Mouse (Mus musculus) ES-E14 (cell line): ENCODE measurements at regions not wholly inside any gene's neighbourhood (a gene's known extent, or its start where the extent isn't known, plus 50 kb on each side); places are given as distances from the start of the nearest gene placed in this dataset.
A peak's percentile ranks its signal among the peaks of the same experiment; 100 is the strongest.

Experiments used
- DNase-seq: peaks from one replicate; pipeline ENCODE4 v3.0.0-alpha.2; 2013; ENCODE audit warnings: low read depth, low spot score
- H3K27ac ChIP-seq: 2 replicates; pipeline ENCODE4 v1.5.1; 2012; ENCODE audit warnings: low read depth, mild to moderate bottlenecking, low read length, moderate library complexity, mixed read lengths; ENCODE audit not compliant: poor library complexity, insufficient read depth, severe bottlenecking
- H3K36me3 ChIP-seq: 2 replicates; pipeline ENCODE4 v1.6.1; 2012; ENCODE audit warnings: mild to moderate bottlenecking, low read length, moderate library complexity, mixed read lengths; ENCODE audit not compliant: control insufficient read depth, poor library complexity, insufficient read depth, severe bottlenecking
- H3K4me1 ChIP-seq, 2 experiments: fragments of 150-350 bp in 1 of 2; sonication (generic) in 1 of 2; 2 replicates each; pipeline ENCODE4 v1.6.1; 2012; ENCODE audit warnings: low read length in 2 of 2, mild to moderate bottlenecking in 1 of 2, mixed read lengths in 1 of 2; ENCODE audit not compliant: control insufficient read depth in 2 of 2, insufficient read depth in 2 of 2, poor library complexity in 1 of 2
- H3K4me3 ChIP-seq, 2 experiments: fragments of 150-350 bp in 1 of 2; sonication (generic) in 1 of 2; 2 replicates each; pipeline ENCODE4 v1.5.1; 2012; ENCODE audit warnings: low read length in 2 of 2, low read depth in 1 of 2, mild to moderate bottlenecking in 1 of 2, mixed read lengths in 1 of 2; ENCODE audit not compliant: insufficient read depth in 1 of 2, poor library complexity in 1 of 2, severe bottlenecking in 1 of 2
- H3K9ac ChIP-seq: 2 replicates; pipeline ENCODE4 v1.6.1; 2012; ENCODE audit warnings: low read depth, mild to moderate bottlenecking, low read length, mixed read lengths; ENCODE audit not compliant: poor library complexity, insufficient read depth, severe bottlenecking
- H3K9me3 ChIP-seq: fragments of 150-350 bp; sonication (generic); 2 replicates; pipeline ENCODE4 v1.6.1; 2012; ENCODE audit warnings: low read depth, mild to moderate bottlenecking, low read length; ENCODE audit not compliant: control insufficient read depth, insufficient read depth
- CHD2 ChIP-seq: IDR thresholded peaks from 2 replicates; pipeline ENCODE4 v1.6.1; 2014; ENCODE audit warnings: mild to moderate bottlenecking, low read depth, low read length, inconsistent platforms
- HCFC1 ChIP-seq: IDR thresholded peaks from 2 replicates; pipeline ENCODE4 v1.6.1; 2012; ENCODE audit warnings: low read length, inconsistent platforms, borderline replicate concordance; ENCODE audit not compliant: insufficient read depth
- MAFK ChIP-seq: IDR thresholded peaks from 2 replicates; pipeline ENCODE4 v1.6.1; 2014; ENCODE audit warnings: mild to moderate bottlenecking, low read depth, low read length, inconsistent platforms; ENCODE audit not compliant: insufficient read depth
- ZC3H11A ChIP-seq: IDR thresholded peaks from 2 replicates; pipeline ENCODE4 v1.6.1; 2012; ENCODE audit warnings: low read depth, mild to moderate bottlenecking, inconsistent platforms, low read length, borderline replicate concordance
- ZNF384 ChIP-seq: IDR thresholded peaks from 2 replicates; pipeline ENCODE4 v1.6.1; 2012; ENCODE audit warnings: low read depth, low read length, inconsistent platforms
- in situ Hi-C, 2 experiments: fragments of 600-800 bp; cut with MboI; formaldehyde crosslinking; loops; one replicate each; pipeline ENCODE4 v1.15.1; 2025; ENCODE audit warnings: low sequenced_read_pairs in 2 of 2, inconsistent platforms in 1 of 2; ENCODE audit not compliant: unreplicated experiment in 2 of 2

DNA sequence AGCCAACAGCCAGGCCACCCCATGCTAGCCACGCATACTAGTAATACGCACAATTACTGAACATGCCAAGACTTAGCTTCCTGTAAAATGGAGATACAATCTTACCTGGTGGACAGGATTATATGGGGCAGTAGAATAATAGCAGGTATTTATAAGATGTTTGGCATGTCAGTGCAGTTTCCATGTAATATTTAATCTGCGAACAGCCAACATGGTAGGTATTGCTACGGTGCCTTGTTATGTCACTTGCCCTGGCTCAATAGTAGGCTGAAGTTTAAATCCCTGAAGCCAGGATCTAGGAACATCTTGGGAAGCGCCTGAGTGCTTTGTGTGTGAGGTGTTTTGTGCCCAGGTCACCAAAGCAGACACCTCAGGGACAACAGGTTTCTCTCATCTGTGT is 942.3 kb downstream of the 4930447A16Rik start:
- Histone ChIP-seq H3K4me1 (no peaks in the 10 kb centered on the region), H3K9ac (no peak overlapping the region), H3K36me3 (no peaks in the 10 kb centered on the region), H3K9me3 (no peaks in the 10 kb centered on the region), H3K4me3 (no peak overlapping the region), H3K27ac (no peak overlapping the region)
- TF ChIP-seq ZC3H11A (no peak), CHD2 (no peak), MAFK (no peak), HCFC1 (no peak), ZNF384 (no peak)
- DNase-seq: no peak
- in situ Hi-C loops: no loop called here

DNA sequence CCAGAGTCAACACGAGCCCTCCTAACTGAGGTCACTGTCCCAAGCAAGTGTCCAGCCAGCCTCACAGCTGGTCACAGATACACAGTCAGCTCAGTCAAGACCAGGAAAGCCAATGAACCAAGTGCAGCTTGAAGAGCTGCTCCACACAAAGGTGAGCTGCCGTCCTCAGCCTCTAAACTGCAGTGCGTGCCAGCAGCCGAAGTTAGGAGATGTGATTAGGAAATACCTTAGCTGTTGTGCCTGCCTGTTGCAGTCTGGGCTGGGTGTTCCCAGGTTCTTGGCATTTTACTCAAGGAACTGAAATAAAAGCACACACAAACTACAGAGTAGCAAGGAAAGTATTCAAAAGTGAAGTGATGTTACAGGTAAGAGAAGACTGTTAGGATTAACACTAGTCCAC is 942.9 kb downstream of the 4930447A16Rik start:
- no peaks in the 10 kb centered on the region for H3K36me3 ChIP-seq
- H3K9ac ChIP-seq: no peak overlapping the region
- no peak overlapping the region for H3K27ac ChIP-seq
- H3K9me3 ChIP-seq: no peaks in the 10 kb centered on the region
- TF ChIP-seq ZNF384 (no peak), CHD2 (no peak), MAFK (no peak), ZC3H11A (no peak), HCFC1 (no peak)
- no peak overlapping the region for H3K4me3 ChIP-seq
- no peaks in the 10 kb centered on the region for H3K4me1 ChIP-seq
- in situ Hi-C loops: no loop called here
- no peak for DNase-seq

GRCm38 (mm10) chr15:38371404-38372090 is 946.2 kb downstream of the 4930447A16Rik start:
- TF ChIP-seq HCFC1 (no peak), ZC3H11A (no peak), MAFK (no peak), ZNF384 (no peak), CHD2 (no peak)
- Histone ChIP-seq H3K36me3 (no peaks in the 10 kb centered on the region), H3K9ac (no peak overlapping the region), H3K9me3 (no peaks in the 10 kb centered on the region), H3K4me1 (peaks cover 1 to 7% of the 10 kb centered on the region in 2 experiments; a peak in 3 of 4 replicates), H3K4me3 (no peak overlapping the region), H3K27ac (no peak overlapping the region; the same call in 1 of the 2 replicates)
- in situ Hi-C loops: no loop called here
- DNase-seq: no peak

DNA sequence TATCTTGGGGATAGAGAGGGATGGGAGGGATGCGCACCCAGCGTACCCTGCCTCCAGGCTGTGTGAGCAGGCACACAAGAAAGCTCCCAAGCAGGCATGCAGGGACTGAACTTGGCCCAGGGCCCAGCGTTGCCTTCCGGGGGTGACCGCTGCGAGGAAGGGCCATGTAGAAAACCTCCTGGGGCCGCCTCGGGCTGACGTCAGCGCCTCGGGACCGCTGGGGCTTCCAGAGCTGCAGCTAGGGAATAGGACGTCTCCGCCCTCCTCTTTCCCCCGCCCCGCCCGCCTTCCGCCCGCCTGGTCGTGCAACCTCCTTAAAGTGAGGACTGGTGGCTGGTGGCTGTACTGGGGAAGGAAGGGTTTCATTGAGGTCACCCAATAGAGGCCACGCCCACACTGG is 948.4 kb downstream of the 4930447A16Rik start:
- Histone ChIP-seq H3K4me3 (peak overlapping the region; percentile 56 to 73), H3K9ac (peak overlapping the region; percentile 56), H3K36me3 (no peaks in the 10 kb centered on the region), H3K27ac (no peak overlapping the region), H3K4me1 (peaks cover 1 to 7% of the 10 kb centered on the region in 2 experiments; a peak in 3 of 4 replicates), H3K9me3 (no peaks in the 10 kb centered on the region)
- peak; percentile 85 for DNase-seq
- in situ Hi-C loops: no loop called here
- TF ChIP-seq HCFC1 (no peak), ZC3H11A (no peak), CHD2 (no peak), MAFK (no peak), ZNF384 (no peak)

DNA sequence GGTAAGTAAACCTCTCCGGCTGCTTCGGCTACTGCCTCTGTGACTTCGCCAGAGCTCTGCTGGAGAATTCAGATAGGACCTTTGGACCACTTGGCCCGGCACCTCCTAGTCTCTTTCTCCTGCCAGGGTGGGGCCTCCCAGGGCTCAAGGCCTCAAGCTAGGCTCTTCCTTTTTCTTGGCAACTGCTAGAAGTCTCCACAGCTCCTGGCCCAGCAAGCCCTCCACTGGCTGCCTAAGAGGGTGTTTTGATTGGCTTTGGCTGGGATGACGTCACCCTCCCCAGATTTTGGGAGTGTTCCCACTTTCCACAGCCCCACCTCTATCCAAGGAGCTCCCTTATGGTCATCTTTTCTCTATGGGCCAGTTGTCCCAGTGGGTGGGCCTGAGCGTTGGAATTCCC is 949.4 kb downstream of the 4930447A16Rik start:
- Histone ChIP-seq H3K9me3 (no peaks in the 10 kb centered on the region), H3K9ac (no peak overlapping the region), H3K4me3 (no peak overlapping the region), H3K36me3 (no peaks in the 10 kb centered on the region), H3K27ac (no peak overlapping the region), H3K4me1 (peaks cover 1 to 7% of the 10 kb centered on the region in 2 experiments; a peak in 3 of 4 replicates)
- no peak for DNase-seq
- no peak for TF ChIP-seq ZC3H11A
- TF ChIP-seq MAFK: no peak
- TF ChIP-seq HCFC1: no peak
- TF ChIP-seq ZNF384: no peak
- TF ChIP-seq CHD2: no peak
- in situ Hi-C loops: no loop called here
